Mouse (Mus musculus) right cerebral cortex, adult 18-20 months (tissue): ENCODE measurements around the gene Map10.

Source experiments
- DNase-seq: peaks from one replicate; pipeline ENCODE4 v3.0.0; 2022; ENCODE audit warnings: mixed read lengths

Gene Map10

DNA sequence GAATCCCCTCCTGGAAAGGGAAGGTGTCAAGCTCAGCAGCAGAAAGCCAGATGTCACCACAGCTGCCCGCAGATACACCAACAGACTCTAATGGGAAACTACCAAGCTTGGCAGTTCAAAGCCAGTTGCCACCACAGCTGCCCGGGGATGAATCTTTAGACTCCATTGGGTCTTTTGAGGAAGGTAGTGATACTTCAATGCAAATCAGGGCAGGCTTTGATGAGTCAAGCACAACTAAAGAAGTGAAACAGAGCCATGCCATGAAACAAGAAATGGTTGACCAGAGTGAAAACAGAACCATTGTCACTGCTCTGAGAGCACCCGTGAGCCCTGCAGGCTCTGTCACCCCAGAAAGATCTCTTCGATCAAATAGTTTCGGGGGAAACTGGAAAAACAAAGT is 1.8 kb downstream of the Map10 start:
- DNase-seq = no peak

DNA sequence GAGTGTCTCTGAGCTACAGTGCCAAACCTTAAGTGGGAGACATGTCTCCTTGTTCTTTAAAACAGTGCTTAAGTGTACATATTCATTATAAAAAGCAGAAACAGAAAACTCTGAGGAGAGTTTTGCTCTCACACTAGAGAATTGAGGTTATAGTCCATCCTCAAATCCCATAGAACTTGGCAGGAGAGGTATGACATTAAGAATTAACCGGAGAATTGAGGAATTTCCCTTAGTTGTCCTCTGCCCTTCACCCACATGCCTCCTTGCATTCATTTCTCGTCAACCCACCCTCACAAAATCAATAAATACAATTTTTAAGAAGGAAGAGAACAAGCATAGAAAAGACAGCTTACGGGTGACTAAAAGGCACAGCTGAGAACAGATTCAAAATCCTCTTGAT is 6.2 kb downstream of the Map10 start:
- DNase-seq = no peak

DNA sequence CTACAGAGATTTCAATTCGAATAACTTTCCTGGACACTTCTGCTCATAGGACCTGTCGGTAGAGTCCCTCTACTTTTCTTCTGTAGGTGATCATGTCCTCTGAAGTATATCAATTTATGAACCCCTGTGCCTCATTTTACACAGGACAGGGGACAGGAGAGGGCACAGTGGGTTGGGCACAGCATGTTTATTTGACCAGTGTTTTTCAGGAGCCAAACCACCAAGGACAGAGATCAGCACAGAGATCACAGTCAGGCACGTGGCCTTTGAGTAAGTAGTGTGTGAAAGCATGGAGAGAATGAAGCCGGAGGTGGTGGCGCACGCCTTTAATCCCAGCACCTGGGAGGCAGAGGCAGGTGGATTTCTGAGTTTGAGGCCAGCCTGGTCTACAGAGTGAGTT is 7.9 kb downstream of the Map10 start:
- DNase-seq = no peak

DNA sequence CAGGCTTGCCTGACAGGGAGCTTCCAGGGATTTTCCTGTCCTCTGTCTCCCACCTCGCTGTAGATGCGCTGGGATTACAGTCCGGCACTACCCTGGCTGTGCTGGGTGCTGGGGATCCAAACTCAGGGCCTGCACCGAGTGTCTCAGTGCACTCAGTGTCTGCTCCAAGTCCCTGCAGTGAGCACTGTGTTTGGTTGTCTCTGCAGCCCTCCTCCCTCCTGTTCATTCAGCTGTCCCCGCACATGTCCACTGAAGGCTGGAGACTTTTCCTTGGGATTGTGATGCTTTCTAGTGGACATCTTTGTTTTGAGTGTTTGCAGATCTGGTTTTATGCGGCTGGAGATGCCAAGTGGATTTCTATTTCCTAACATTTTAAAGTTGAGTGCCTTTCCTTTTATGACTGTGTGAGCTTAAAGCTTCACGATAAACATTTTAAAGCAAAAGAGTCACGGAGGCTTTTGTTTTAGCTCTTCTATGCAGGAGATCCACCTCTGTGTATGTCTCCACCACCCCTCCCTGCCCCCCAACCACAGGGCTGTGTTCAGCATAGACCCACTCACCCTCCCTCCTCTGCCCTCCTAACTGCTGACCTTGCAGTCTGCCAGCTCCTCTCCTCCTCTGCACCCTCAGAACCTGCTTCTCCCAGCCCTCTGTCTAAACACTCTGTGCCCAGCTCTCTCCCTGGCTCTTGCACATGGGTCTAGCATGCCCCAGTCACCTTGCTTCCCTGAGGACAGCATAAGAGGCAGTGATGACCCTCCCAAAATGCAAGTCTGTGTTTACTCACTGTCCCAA is 9.4 kb downstream of the Map10 start:
- no peak for DNase-seq

DNA sequence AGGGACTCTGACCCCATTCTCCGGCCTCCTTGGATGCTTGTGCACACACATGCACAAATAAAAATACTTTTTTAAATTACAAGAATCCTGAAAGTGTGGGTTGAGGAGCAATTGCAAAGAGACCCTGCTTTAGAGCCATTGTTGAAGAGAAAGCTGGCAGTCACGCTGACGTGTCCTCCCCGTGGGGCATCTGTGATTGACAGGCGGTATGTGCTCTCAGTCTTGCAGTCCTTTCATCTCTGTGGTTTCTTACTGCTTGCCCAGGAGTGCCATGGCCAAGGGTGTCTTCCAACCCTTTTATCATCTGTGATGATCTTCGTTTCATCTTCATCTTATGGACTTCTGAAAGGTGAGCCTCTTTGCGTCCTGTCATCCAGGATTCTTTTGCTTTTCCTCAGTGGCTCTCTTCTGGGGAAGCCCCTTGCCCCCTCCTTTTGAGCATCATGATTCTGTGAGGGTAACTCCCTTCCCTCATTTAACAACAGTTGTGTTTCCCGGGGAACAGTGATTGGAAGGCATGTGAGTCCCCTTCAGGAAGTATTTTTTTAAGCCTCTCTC is 11.3 kb downstream of the Map10 start:
- no peak for DNase-seq

DNA sequence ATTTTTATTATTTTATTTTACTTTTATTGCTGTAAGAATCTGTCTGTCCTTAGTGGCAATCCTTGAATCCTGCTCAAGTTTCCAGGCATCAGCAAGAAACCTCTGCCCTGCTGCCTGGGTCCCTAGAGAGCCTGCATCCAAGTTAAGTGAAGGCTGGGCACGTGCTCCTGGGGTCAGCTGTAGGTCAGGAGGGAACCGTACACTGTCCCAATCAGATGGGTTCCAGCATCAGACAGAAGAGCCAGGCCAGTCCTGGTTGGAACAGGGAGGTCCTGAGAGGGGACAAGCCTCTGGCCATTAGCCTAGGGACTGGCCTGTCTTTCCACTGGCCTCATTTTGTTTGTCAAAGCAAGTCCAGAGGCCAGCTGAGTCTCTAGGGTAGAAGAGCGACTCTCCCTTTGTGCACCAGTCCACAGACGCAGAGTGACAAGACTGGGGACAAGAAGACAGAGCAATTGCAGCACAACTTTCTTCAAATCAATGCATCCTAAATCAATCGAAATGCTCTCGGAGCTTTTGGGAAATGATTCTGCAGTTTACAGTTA is 15.7 kb downstream of the Map10 start:
- no peak for DNase-seq

DNA sequence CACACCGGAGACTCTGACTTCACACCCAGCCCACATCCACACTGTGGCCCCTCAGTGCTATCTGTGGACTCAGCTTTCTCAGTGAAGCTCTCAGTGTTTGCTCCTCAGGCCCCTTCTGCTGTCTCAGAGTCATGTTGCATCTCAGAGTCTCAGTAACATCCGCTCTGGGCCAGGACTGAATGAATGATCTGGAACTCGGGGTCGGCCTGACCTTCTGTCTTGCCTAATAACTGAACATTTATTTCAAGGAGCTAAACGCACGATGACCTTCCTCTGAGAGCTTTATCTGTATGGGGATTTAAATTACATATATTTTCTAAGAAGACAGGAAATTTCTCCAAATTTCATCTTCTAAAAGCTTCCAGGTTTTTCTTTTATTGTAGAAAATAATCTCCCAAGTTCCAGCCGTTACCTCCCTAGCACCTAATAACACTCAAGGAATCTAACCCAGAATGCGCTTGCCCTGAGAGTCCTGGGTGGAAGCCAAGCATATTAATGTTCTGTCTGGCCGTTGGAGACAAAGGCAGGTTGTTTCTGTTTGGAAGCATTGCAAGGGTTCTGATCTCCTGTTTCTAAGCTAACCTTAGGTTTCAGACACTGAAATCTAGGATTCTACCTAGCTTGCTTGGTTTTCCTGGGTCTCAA is 16.7 kb downstream of the Map10 start:
- no peak for DNase-seq

DNA sequence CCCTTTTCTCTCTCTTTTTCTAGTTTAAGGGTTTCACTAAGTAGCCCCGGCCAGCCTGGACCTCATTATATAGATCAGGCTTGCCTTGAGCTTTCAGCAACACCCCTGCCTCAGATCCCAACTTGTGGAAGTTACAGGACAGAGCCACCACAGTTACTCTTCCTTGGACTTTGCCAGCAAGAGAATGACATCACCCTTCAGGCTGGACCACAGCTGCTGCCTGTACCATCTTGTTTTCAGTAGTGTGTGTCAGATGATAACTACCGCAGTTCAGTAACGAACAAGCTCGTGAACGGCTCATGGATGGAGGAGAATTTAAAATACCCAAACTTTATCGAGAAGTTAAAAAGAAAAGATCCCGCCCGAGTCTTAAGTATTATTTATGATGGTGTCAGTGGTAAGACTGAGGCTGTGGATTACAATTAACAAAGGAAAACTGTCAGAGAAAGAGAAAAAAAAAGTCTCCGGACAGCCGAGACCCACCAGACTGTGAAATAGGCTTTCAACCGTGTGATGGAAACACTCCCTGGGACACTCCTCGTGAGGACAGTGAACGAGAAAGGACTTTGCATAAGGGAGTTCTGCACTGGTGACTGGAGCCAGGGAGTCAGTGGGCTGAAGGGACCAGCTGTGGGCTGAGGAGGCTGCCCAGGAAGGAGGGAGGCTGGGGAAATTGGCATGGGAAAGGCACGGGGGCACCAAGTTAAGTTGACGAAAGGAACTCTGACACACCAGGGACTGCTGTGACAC is 20.7 kb downstream of the Map10 start:
- DNase-seq = no peak

DNA sequence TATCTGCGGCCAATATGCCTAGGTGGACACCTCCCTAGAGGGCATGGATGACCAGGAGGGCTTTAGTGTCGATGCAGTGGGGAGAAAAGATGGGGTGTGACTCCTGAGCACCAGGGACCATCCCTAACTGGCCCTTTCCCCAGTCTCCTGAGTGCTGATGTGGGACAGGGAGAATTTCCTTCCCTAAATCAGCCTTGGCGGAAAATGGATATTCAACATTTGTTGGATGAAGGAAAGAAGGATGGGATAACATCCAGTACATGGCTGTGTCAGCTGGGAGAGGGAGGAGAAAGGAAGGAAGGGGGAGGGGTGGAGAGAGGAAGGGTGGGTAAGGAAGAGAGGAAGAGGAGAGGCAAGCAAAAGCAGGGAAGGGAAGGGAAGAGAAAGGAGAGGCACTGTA is 21.3 kb downstream of the Map10 start:
- DNase-seq = no peak

DNA sequence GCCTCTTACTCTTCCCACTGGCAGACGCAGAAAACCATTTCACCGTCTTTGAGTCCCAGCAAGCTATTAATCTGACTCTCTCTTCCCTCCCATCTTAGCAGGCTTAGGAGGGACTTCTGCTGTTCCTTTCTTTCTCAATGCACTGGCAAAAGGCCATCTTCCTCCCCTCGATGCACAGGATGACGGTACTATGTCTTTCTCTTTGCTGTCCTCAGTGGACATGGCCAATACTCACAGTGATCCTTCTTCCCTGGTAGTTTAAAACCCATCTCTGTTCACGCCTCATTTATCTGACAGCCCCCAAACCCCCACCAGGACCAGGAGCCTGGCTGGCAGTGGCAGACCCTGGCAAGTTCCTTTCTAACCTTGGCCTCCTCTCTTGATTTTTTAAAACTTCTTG is 22.8 kb downstream of the Map10 start:
- DNase-seq = no peak

DNA sequence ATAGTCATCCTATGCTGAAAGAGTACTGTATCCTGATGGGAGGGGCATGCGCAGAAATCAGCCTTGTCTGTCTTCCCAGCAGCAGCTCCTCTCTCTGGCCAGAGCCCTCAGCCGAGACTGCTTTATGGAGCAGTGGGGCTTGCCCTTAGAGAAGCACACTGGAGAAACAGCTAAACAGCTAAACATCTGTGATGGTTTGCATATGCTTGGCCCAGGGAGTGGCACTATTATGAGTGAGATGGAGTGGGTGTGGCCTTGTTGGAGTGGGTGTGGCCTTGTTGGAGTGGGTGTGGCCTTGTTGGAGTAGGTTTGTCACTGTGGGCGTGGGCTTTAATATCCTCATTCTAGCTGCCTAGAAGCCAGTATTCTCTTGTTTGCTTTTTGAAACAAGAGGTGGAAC is 23.6 kb downstream of the Map10 start:
- no peak for DNase-seq

DNA sequence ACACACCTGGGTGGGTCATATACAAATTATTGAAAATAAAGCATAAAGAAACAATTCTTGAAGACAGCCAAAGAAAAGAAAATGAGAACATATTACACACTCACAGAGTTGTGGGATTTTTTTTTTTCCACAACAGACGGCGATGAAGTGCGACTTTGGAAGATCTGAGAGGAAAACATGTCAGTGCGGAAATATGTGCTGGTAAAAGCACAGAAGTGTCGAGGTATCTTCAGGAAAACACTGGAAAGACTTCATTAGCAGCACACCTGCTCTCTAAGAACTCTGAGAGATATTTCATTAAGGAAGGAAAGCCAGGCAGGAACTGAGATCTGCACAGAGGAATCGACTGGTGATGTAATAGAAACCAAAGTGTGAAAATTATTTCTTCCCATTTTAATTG is 26.3 kb downstream of the Map10 start:
- DNase-seq = no peak

DNA sequence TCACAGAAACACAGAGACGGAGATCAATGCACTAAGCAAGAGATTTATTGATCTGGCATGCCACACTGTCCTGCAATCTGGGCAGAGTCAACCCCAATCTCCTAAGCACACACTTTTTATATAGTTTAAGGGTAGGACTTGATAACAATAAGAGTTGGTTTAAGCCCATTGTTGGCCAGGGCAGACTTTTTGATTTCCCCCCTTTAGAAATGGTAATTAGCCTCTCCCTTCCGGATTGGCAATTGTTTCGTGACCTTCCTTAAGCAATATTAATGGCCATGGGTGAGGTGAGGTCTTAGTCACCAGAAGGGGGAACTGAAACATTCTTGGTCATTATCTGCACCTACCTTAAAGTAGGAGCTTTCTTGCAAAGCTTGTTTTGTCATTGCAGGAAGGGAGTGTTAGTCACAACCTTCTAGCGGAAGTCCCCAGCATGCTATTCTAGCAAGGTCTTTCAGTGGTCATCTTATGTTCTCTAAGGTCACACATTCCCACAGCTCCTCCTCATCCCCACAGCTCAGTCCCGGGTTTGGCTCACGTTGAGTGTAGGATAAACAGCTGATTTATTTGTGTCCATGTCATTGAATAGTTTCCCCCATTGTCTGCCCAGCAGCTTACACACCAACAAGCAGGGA is 29.9 kb downstream of the Map10 start:
- no peak for DNase-seq

DNA sequence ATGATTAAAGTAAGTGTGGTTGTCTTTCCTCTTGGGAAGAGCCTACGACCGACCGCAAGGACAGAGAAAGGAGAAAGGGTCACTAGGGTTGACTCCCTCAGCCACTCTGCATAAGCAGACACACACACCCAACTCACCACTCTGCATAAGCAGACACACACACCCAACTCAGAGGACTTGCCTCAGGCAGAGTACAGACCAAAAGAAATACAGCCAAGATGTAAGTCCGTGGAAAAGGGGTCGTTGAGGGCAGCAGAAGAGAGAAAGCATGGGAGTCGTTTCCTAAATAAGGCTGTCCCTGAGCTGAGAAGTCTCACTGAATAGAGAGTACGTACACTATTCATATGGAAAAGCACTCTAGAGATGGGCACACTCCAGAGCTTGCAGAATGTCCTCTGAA is 30.8 kb downstream of the Map10 start:
- no peak for DNase-seq

DNA sequence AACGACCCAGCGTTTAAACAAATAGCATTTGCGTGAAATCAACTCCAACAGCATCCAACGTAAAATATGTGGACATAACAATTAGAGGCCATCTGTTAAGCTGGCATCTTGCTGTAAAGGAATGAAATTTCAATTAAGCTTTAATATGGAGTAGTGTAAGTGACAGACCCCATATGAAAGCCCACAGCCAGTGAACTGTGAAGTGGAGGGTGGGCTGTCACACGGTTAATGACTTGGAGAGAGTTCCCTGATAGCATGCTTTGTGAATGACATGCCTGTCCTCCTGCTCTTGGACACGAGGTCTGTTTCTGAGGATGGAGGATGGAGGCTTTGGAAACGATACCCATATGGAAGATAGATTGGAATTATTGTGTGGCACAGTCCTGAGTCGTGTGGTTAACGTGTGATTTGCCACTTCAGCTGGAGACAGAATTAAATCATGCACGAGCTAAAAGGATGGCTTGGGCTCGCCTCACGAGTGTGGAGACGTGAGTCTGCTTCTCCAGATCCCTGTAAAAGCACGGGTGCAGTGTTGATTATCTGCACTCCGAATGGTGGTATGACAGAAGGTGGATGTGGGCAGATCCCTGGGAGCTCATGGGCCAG is 33.4 kb downstream of the Map10 start:
- no peak for DNase-seq

DNA sequence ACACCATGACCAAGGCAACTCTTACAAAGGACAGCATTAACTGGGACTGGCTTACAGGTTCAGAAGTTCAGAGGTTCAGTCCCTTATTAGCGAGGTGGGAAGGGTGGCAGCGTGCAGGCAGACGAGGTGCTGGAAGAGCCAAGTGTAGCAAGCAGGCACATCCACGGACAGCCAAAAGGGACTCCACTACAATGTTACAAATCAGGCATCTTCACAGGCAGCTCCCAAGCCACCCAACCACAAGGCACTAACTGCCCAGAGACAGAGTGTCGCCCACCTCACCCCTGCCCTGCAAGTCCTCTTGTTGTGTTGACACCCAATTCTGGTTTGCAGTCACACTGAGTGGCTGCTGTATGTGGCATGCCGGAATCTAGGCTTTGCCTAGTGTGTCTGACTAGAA is 34.8 kb downstream of the Map10 start:
- DNase-seq = no peak

DNA sequence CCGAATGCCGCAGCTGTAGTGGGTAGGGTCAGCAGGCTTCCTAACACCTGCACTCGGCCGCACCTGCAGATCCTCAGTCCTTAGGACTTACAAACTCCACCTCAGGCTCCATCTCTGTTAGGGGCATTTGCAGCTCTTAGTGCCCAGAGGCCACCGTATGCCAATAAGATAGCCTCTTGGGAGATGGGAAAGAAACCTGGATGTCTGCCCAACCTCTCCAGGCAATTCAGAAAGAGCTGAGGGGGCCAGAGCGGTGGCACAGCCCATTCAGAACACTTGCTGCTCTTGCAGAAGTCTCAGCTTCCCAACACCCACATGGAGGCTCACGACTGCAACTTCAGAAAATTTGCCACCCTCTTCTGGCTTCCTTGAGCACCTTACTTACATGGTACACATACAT is 36.2 kb downstream of the Map10 start:
- no peak for DNase-seq

DNA sequence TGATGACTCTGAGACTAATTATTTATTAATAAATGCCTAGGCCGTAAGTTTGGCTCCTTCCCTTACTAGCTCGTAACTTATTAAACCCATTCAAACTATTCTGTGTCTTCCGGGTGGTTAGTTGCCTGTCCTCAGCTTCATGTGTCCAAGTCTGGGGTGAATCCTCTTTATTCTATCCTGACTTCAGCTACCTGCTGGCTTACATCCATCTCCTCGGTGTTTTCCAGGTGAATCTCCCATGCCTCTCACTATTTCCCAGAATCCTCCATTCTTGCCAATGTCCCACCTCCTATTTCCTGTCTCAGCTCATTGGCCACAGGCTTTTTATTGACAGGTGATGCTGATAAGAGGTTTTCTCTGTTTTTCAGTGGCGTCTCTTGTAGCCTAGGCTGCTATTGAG is 39.6 kb downstream of the Map10 start:
- DNase-seq = no peak

DNA sequence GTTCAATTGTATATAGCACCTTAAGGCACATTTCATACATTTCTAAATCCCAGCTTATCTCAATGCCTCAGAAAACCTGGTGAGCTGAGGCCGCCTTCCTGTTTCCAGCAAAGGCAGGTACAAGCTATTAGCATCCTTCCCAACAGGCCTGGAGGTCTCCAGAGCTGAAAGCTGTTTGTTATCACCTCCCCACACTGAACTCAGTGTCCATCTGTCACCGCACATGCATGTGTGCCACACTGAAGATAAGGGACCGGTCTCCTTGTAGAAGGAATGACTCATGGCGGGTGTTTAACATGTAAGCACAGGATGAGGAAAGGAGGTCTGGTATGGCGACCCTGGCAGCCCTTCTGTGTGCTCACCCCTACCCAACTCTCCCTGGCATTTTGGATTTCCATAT is 41.9 kb downstream of the Map10 start:
- DNase-seq = no peak

DNA sequence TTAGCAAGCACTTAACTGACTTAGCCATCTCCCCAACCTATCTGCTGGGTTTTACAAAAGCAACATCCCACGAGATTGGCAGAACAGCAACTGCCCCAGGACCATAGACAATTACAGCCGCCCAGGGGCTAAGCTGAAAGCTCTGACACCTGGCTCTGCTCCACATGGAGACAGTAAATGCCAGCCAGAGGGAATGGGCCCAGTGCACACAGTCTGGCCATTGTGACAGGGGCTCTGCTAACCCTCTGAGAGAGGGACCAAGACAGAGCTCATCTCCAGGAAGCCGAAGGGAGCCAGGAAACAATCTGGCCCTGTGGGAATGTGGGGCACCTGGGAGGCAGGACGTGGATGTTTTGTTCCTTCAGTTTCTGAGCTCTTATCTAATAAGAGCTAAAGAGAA is 46.6 kb downstream of the Map10 start:
- no peak for DNase-seq

DNA sequence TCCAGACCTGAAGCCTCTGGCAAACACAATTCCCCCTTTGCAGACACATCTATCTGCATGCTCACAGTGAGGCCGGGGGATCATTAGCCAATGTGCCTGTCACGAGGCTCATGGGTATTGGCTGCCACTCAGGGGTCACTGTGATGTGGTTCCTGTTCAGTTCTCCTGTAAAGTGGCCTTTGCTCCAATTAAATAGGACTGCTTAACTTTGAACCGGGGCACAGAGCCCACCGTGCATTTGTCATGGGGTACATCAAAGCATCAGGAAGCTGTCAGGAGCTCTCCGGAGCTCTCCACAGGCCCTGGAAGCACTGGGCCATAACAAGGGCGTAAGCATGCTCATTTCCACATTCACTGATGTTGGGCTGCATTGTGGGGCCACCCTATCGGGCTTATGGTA is 47.0 kb downstream of the Map10 start:
- no peak for DNase-seq

DNA sequence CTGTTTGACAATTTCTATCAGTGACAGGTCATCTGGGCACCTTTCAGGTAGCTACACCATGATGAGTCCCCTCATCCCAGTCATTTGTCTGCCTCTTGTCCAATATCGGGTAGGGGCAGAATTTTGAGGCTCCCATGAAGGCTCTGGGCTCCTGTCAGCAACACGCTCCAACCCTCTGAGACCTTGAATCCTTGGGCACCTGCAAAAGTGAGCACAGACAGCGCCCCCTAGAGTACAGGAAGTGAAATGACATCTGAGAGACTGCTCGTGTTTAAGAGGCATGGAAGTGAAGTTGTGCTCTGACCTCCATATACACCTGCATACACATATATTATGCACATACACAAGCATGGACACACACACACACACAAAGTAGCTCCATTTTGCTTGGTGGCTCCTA is 49.3 kb downstream of the Map10 start:
- no peak for DNase-seq

DNA sequence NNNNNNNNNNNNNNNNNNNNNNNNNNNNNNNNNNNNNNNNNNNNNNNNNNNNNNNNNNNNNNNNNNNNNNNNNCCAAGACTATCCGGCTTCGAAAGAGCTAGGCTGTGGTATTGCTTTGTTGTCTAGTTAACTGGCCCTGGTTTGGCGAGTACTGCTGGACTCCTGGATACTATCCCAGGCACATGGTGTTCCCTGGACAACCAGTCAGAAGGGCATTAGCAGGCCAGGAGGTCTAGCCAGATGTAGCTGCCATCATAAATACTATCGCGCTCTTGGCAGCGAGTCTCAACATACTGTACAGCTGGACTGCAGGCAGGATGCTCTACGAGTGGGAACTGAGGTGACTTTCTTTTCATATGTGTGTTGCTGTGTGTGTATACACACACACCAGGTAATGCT is 53.1 kb downstream of the Map10 start:
- DNase-seq = no peak
